Mouse (Mus musculus) CH12.LX (cell line): Measurements from ENCODE around the gene Sugp1.

Experiments
- CTCF ChIP-seq, 2 experiments: IDR thresholded peaks in 1 of 2; conservative IDR thresholded peaks in 1 of 2; 2 replicates each; pipeline ENCODE4 v1.5.1; 2011 to 2012; ENCODE audit warnings: low read depth in 2 of 2, low read length in 2 of 2, improper control_type of control experiment in 1 of 2, inconsistent platforms in 1 of 2, mild to moderate bottlenecking in 1 of 2, moderate library complexity in 1 of 2
- JUND ChIP-seq: conservative IDR thresholded peaks from 2 replicates; pipeline ENCODE4 v1.6.1; 2011; ENCODE audit warnings: low read depth, low read length, improper control_type of control experiment
- MXI1 ChIP-seq: IDR thresholded peaks from 2 replicates; pipeline ENCODE4 v1.6.1; 2011; ENCODE audit warnings: mild to moderate bottlenecking, low read depth, low read length, improper control_type of control experiment
- ZC3H11A ChIP-seq: IDR thresholded peaks from 2 replicates; pipeline ENCODE4 v1.6.1; 2012; ENCODE audit warnings: low read depth, mild to moderate bottlenecking, inconsistent platforms, low read length, improper control_type of control experiment

DNA sequence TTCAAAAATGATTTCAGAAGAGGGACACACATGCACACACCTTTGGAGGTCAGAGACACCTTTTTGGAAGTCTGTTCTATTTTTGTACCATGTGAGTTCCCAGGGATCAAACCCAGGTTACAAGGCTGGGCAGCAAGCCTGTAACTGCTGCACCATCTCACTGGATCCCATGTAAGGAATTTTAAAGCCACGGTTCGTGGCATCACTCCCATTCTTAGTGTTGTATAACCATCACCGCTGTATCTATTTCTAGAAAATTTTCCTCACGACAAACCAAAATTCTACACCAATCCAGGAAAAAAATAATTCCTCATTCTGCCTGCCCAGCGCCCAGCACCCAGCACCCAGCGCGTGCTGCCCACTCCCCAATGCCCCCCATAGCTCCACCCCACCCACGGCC lies 56.7 kb downstream of the Sugp1 start:
- TF ChIP-seq CTCF (conservative IDR thresholded peaks at IDR 0.05 in 1 of 2, IDR thresholded peaks at IDR 0.05 in 1 of 2; ENCODE audit: low read depth in 2 of 2, low read length in 2 of 2) (no peak), MXI1 (no peak), ZC3H11A (no peak), JUND (no peak)
